Mouse (Mus musculus): ENCODE results near the gene 4931414P19Rik. TPM values are rescaled to one million over a fixed set of nuclear protein-coding genes. Genes with fewer than 3 reads are reported as not detected.
A peak's percentile ranks its signal among the peaks of the same experiment; 100 is the strongest.

4931414P19Rik gene
- polyA plus RNA-seq, 1 experiment = 8.7 TPM

DNA sequence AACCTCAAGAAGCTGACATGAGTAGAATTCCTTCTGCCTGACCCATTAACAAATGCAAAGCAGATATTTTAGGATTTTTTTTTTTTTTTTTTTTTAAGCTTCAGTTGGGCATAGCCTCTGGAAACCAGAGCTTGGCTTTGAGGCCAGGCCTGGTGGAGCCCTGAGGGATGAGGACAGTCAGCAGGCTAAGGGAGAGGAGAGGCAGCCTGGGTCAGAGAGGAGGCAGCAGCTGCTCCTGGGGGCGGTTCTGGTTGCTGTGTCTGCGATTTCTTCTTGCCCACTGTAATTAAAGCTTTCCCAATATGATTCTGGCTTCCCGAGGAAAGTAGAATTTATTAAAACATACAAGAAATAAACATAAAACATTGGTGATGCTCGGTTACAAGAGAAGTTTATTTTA is 3.5 kb upstream of the 4931414P19Rik start:
- Histone ChIP-seq H3K27ac (ENCODE audit: control insufficient read depth, insufficient read depth, low read length) (no peak overlapping the region), H3K4me3 (ENCODE audit: control insufficient read depth, insufficient read depth, low read length) (no peak overlapping the region), H3K27me3 (ENCODE audit: control insufficient read depth, insufficient read depth, low read length) (no peaks in the 10 kb centered on the region), H3K4me1 (replicated peaks; ENCODE audit: control insufficient read depth, insufficient read depth, low read length) (peaks cover 3% of the 10 kb centered on the region), H3K36me3 (ENCODE audit: control insufficient read depth, insufficient read depth, low read length) (peaks cover 9% of the 10 kb centered on the region)
- 93% methylated on average over 4 of the region's 4 CpGs for WGBS
- DNase-seq = no peak
- no peak for TF ChIP-seq POLR2A (IDR thresholded peaks at IDR 0.05; ENCODE audit: control insufficient read depth, extremely low read depth, insufficient read depth, low read length, poor library complexity)
- TF ChIP-seq CTCF (IDR thresholded peaks at IDR 0.05; ENCODE audit: borderline replicate concordance, control insufficient read depth, extremely low read depth, insufficient read depth, low read length, poor library complexity) = no peak

GRCm38 (mm10) chr14:54607226-54607625 is 1.4 kb upstream of the 4931414P19Rik start:
- TF ChIP-seq POLR2A (IDR thresholded peaks at IDR 0.05; ENCODE audit: control insufficient read depth, extremely low read depth, insufficient read depth, low read length, poor library complexity) (no peak), CTCF (IDR thresholded peaks at IDR 0.05; ENCODE audit: borderline replicate concordance, control insufficient read depth, extremely low read depth, insufficient read depth, low read length, poor library complexity) (no peak)
- H3K4me3 ChIP-seq (ENCODE audit: control insufficient read depth, insufficient read depth, low read length) = no peak overlapping the region
- no peaks in the 10 kb centered on the region for H3K27me3 ChIP-seq (ENCODE audit: control insufficient read depth, insufficient read depth, low read length)
- no peak overlapping the region for H3K27ac ChIP-seq (ENCODE audit: control insufficient read depth, insufficient read depth, low read length)
- H3K4me1 ChIP-seq (replicated peaks; ENCODE audit: control insufficient read depth, insufficient read depth, low read length) = peaks cover 4% of the 10 kb centered on the region
- peaks cover 5% of the 10 kb centered on the region; the same call in 1 of the 2 replicates for H3K36me3 ChIP-seq (ENCODE audit: control insufficient read depth, insufficient read depth, low read length)
- WGBS = 85% methylated on average over 8 of the region's 8 CpGs
- no peak for DNase-seq

DNA sequence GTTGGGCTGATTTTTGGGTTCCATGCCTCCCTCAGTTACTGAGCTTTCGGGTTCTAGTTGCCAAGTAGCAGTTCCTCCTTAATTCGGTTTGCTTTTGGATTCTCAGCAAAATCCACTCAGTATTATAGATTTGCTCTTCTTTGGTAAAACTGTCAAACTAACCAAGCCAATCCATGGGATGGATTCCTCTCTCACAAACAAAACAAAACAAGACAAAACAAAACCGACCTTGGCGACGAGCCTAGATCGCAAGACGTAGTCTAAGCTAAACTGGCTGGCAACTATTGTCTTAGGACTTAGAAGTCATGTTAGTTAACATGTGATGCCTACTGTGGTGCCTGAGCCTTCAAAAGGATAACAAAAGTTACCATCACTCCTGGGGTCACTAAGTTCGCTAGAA is 2.1 kb downstream of the 4931414P19Rik start:
- TF ChIP-seq CTCF (IDR thresholded peaks at IDR 0.05; ENCODE audit: borderline replicate concordance, control insufficient read depth, extremely low read depth, insufficient read depth, low read length, poor library complexity) (no peak), POLR2A (IDR thresholded peaks at IDR 0.05; ENCODE audit: control insufficient read depth, extremely low read depth, insufficient read depth, low read length, poor library complexity) (no peak)
- 89% methylated on average over 8 of the region's 8 CpGs for WGBS
- H3K4me3 ChIP-seq (ENCODE audit: control insufficient read depth, insufficient read depth, low read length) = peak overlapping the region; percentile 74; the same call in 1 of the 2 replicates
- H3K4me1 ChIP-seq (replicated peaks; ENCODE audit: control insufficient read depth, insufficient read depth, low read length) = peaks cover 4% of the 10 kb centered on the region
- H3K27ac ChIP-seq (ENCODE audit: control insufficient read depth, insufficient read depth, low read length) = no peak overlapping the region
- no peaks in the 10 kb centered on the region for H3K27me3 ChIP-seq (ENCODE audit: control insufficient read depth, insufficient read depth, low read length)
- no peak for DNase-seq
- H3K36me3 ChIP-seq (ENCODE audit: control insufficient read depth, insufficient read depth, low read length) = no peaks in the 10 kb centered on the region

DNA sequence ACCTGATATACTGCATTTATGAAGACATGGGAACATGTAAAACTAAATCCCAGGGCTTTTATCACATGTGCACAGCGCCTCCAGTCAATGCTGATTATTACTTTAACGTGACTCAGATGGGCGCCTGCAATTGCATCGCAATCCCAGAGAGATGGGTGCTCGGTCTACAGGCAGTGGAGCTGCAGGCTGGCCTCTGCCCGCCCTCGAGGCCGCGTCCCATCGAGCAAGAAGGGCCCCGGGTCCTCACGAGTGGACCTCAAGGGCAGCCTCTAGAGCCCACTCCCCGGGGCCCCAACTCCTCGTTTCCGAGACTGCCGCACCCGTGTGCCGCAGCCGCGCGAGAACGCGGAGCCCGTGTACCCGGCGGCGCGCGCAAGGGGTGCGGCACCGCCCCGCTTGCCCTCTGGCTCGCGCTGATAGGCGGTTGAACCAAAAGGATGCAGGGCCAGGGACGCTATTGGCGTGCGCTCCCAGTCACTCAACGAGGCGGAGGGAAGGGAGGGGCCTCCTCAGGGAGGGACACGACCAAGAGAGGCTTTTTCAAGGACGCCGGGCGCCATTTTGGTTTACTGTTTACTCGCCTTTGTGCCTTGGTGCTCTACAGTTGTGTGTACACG is 2.6 kb downstream of the 4931414P19Rik start:
- Histone ChIP-seq H3K4me1 (replicated peaks; ENCODE audit: control insufficient read depth, insufficient read depth, low read length) (peaks cover 4% of the 10 kb centered on the region), H3K4me3 (ENCODE audit: control insufficient read depth, insufficient read depth, low read length) (peak overlapping the region; percentile 74), H3K27ac (ENCODE audit: control insufficient read depth, insufficient read depth, low read length) (peak overlapping the region; percentile 64), H3K27me3 (ENCODE audit: control insufficient read depth, insufficient read depth, low read length) (no peaks in the 10 kb centered on the region), H3K36me3 (ENCODE audit: control insufficient read depth, insufficient read depth, low read length) (no peaks in the 10 kb centered on the region)
- WGBS = under 1% methylated on average over 46 of the region's 46 CpGs
- TF ChIP-seq CTCF (IDR thresholded peaks at IDR 0.05; ENCODE audit: borderline replicate concordance, control insufficient read depth, extremely low read depth, insufficient read depth, low read length, poor library complexity) = 0 out of 2 replicates have a peak, but pooled peaks have one; percentile 47
- TF ChIP-seq POLR2A (IDR thresholded peaks at IDR 0.05; ENCODE audit: control insufficient read depth, extremely low read depth, insufficient read depth, low read length, poor library complexity) = peak; percentile 94
- DNase-seq = peak; percentile 95

GRCm38 (mm10) chr14:54602613-54603012 is 3.2 kb downstream of the 4931414P19Rik start:
- no peak overlapping the region for H3K27ac ChIP-seq (ENCODE audit: control insufficient read depth, insufficient read depth, low read length)

GRCm38 (mm10) chr14:54601601-54602000 is 4.2 kb downstream of the 4931414P19Rik start:
- Histone ChIP-seq H3K36me3 (ENCODE audit: control insufficient read depth, insufficient read depth, low read length) (no peaks in the 10 kb centered on the region), H3K27ac (ENCODE audit: control insufficient read depth, insufficient read depth, low read length) (no peak overlapping the region), H3K4me1 (replicated peaks; ENCODE audit: control insufficient read depth, insufficient read depth, low read length) (peaks cover 4% of the 10 kb centered on the region), H3K4me3 (ENCODE audit: control insufficient read depth, insufficient read depth, low read length) (no peak overlapping the region), H3K27me3 (ENCODE audit: control insufficient read depth, insufficient read depth, low read length) (no peaks in the 10 kb centered on the region)
- no peak for DNase-seq
- no peak for TF ChIP-seq CTCF (IDR thresholded peaks at IDR 0.05; ENCODE audit: borderline replicate concordance, control insufficient read depth, extremely low read depth, insufficient read depth, low read length, poor library complexity)
- WGBS = 63% methylated on average over 2 of the region's 2 CpGs

More at GRCm38 (mm10) chr14:54602613-54603012, 3.2 kb downstream of the 4931414P19Rik start:
- no peak overlapping the region for H3K4me3 ChIP-seq (ENCODE audit: control insufficient read depth, insufficient read depth, low read length)
- TF ChIP-seq CTCF (IDR thresholded peaks at IDR 0.05; ENCODE audit: borderline replicate concordance, control insufficient read depth, extremely low read depth, insufficient read depth, low read length, poor library complexity) = no peak
- no peak for TF ChIP-seq POLR2A (IDR thresholded peaks at IDR 0.05; ENCODE audit: control insufficient read depth, extremely low read depth, insufficient read depth, low read length, poor library complexity)
- no peaks in the 10 kb centered on the region for H3K36me3 ChIP-seq (ENCODE audit: control insufficient read depth, insufficient read depth, low read length)
- no peak for DNase-seq
- 66% methylated on average over 4 of the region's 4 CpGs for WGBS
- no peaks in the 10 kb centered on the region for H3K27me3 ChIP-seq (ENCODE audit: control insufficient read depth, insufficient read depth, low read length)
- peaks cover 4% of the 10 kb centered on the region for H3K4me1 ChIP-seq (replicated peaks; ENCODE audit: control insufficient read depth, insufficient read depth, low read length)

DNA sequence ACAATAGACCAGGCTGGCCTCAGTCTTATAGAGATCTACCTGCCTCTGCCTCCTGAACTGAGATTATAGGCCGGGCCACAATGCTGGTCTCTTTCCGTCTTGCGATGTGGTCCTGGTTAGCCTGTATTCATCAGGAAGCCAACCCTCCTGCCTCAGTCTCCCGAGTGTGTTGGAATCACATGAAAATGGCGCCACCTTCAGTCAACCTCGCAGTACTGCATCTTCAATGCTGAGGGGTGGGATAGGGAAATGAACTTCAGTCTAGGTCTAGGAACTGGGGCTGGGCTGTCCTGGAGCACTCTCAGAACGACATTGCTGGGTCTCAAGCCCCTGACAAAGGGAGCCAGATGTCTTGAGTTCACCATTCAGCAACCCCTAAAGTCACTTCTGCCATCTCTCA is 8.7 kb downstream of the 4931414P19Rik start:
- H3K36me3 ChIP-seq (ENCODE audit: control insufficient read depth, insufficient read depth, low read length) = no peaks in the 10 kb centered on the region
- DNase-seq = peak; percentile 14
- no peaks in the 10 kb centered on the region for H3K4me1 ChIP-seq (replicated peaks; ENCODE audit: control insufficient read depth, insufficient read depth, low read length)
- no peaks in the 10 kb centered on the region for H3K27me3 ChIP-seq (ENCODE audit: control insufficient read depth, insufficient read depth, low read length)
- TF ChIP-seq POLR2A (IDR thresholded peaks at IDR 0.05; ENCODE audit: control insufficient read depth, extremely low read depth, insufficient read depth, low read length, poor library complexity) = no peak
- peak; percentile 62; the same call in 1 of the 2 replicates for TF ChIP-seq CTCF (IDR thresholded peaks at IDR 0.05; ENCODE audit: borderline replicate concordance, control insufficient read depth, extremely low read depth, insufficient read depth, low read length, poor library complexity)
- WGBS = 86% methylated on average over 7 of the region's 7 CpGs
- H3K4me3 ChIP-seq (ENCODE audit: control insufficient read depth, insufficient read depth, low read length) = no peak overlapping the region
- no peak overlapping the region for H3K27ac ChIP-seq (ENCODE audit: control insufficient read depth, insufficient read depth, low read length)

All from thymus, adult 2 months (tissue).